Mouse (Mus musculus): ENCODE results near the gene Dnajc17. TPM values are rescaled to one million over a fixed set of nuclear protein-coding genes. Genes with fewer than 3 reads are reported as not detected.

Dnajc17 gene
- polyA plus RNA-seq, 1 experiment from 2014 or later = 23.6 TPM

GRCm38 (mm10) chr2:119240075-119240818 is 31.7 kb upstream of the Dnajc17 start:
- no peak for ATAC-seq
- H3K36me3 ChIP-seq (ENCODE audit: control insufficient read depth, insufficient read depth, low read length) = no peaks in the 10 kb centered on the region
- peaks cover 43% of the 10 kb centered on the region for H3K27me3 ChIP-seq (replicated peaks; ENCODE audit: control insufficient read depth, insufficient read depth, low read length)
- WGBS = 74% methylated on average over 4 of the region's 4 CpGs
- peaks cover 10% of the 10 kb centered on the region for H3K4me1 ChIP-seq (ENCODE audit: control insufficient read depth, insufficient read depth, low read depth, low read length)
- no peak overlapping the region for H3K9ac ChIP-seq (ENCODE audit: low read depth, low read length)
- no peak overlapping the region for H3K27ac ChIP-seq (ENCODE audit: low read depth, low read length)
- no peak overlapping the region for H3K4me3 ChIP-seq (ENCODE audit: low read length)
- no peak overlapping the region for H3K4me2 ChIP-seq (ENCODE audit: low read length)
- H3K9me3 ChIP-seq (ENCODE audit: control insufficient read depth, low read length) = no peaks in the 10 kb centered on the region

GRCm38 (mm10) chr2:119238671-119239070 is 30.1 kb upstream of the Dnajc17 start:
- peaks cover 48% of the 10 kb centered on the region for H3K27me3 ChIP-seq (replicated peaks; ENCODE audit: control insufficient read depth, insufficient read depth, low read length)
- WGBS = 74% methylated on average over 2 of the region's 2 CpGs
- no peak overlapping the region for H3K27ac ChIP-seq (ENCODE audit: low read depth, low read length)
- H3K4me3 ChIP-seq (ENCODE audit: low read length) = no peak overlapping the region
- H3K9me3 ChIP-seq (ENCODE audit: control insufficient read depth, low read length) = no peaks in the 10 kb centered on the region
- no peak overlapping the region for H3K4me2 ChIP-seq (ENCODE audit: low read length)
- ATAC-seq = no peak
- peaks cover 10% of the 10 kb centered on the region for H3K4me1 ChIP-seq (ENCODE audit: control insufficient read depth, insufficient read depth, low read depth, low read length)
- no peak overlapping the region for H3K9ac ChIP-seq (ENCODE audit: low read depth, low read length)
- no peaks in the 10 kb centered on the region for H3K36me3 ChIP-seq (ENCODE audit: control insufficient read depth, insufficient read depth, low read length)

DNA sequence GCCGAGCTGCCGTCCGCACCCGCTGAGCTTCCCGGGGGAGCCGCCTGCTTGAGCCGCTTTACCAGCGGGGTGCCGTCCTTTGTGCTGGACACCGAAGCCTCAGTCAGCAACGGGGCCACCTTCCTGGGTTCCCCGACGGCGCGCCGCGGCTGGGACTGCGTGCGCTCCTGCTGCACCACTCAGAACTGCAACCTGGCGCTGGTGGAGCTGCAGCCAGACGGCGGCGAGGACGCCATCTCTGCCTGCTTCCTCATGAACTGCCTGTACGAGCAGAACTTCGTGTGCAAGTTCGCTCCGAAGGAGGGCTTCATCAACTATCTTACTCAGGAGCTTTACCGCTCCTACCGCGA is 29.3 kb upstream of the Dnajc17 start:
- H3K9ac ChIP-seq (ENCODE audit: low read depth, low read length) = no peak overlapping the region; the same call in 1 of the 2 replicates
- peaks cover 48% of the 10 kb centered on the region for H3K27me3 ChIP-seq (replicated peaks; ENCODE audit: control insufficient read depth, insufficient read depth, low read length)
- H3K4me3 ChIP-seq (ENCODE audit: low read length) = peak overlapping the region; percentile 41
- no peak overlapping the region for H3K27ac ChIP-seq (ENCODE audit: low read depth, low read length)
- no peak for ATAC-seq
- under 1% methylated on average over 29 of the region's 31 CpGs for whole genome bisulfite sequencing
- H3K4me2 ChIP-seq (ENCODE audit: low read length) = peak overlapping the region; percentile 59
- H3K9me3 ChIP-seq (ENCODE audit: control insufficient read depth, low read length) = no peaks in the 10 kb centered on the region
- H3K4me1 ChIP-seq (ENCODE audit: control insufficient read depth, insufficient read depth, low read depth, low read length) = peaks cover 10% of the 10 kb centered on the region
- H3K36me3 ChIP-seq (ENCODE audit: control insufficient read depth, insufficient read depth, low read length) = no peaks in the 10 kb centered on the region

DNA sequence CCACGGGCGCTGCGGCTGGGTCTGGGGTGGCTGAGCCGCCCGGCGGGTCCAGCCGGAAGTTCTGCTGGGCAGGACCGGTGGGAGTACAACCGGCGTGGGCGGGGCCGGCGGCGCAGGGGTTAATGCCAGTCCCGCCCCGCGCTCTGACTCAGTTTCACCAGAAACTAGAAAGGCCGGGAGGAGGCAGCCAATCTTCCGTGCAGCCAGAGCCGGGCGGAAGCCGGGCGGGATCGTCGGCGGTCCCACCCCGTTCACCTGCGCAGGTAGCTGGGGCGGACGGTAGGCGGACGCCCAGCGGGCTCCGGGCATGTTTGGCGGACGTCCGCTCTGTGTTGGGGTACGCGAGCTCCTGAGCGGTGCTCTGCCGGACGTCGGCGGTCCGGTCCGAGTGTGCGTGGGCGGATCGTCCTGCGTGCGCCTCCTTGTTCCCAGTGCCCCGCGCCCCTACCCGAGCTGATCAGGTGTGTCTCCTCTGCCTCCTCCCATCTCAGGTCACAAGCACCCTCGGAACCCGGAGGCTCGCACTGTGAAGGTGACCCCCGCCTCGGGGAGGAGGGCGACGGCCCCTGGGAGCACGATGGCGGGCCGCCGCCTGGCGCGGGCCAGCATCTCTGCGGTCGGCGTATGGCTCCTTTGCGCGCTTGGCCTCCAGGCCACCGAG is 28.7 kb upstream of the Dnajc17 start, which contains the start of gene Spint1:
TSS of gene Spint1 (plus strand) at position 153 of the 661 bp plus-strand sequence.
- ATAC-seq = peak; percentile 37; the same call in 1 of the 2 replicates
- peaks cover 48% of the 10 kb centered on the region for H3K27me3 ChIP-seq (replicated peaks; ENCODE audit: control insufficient read depth, insufficient read depth, low read length)

DNA sequence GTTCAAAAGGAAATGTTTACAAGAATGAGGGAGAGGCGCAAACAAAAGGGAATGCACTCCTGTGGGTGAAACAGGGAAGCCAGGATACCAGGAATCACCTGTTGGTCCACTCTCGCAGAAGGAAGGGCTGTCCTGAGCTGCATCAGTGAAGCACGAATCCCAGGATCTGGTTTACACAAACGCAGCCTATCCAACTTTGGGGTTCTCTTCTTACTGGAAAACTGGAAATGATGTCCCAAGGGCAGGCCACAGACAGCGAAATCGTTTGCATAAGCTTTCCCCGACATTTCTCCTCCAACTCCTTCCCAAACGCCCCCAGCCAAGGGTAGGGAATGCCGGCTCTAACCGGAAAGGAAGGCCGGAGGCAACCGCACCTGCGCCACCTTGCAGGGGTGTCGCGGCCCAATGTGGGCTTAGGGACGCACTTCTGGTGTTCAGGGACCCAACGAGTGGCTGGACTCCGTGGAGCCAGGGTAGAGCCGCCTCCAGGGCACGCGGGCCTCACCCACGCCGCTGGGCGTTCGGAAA is 28.2 kb upstream of the Dnajc17 start:
- Histone ChIP-seq H3K4me3 (ENCODE audit: low read length) (peak overlapping the region; percentile 41), H3K27me3 (replicated peaks; ENCODE audit: control insufficient read depth, insufficient read depth, low read length) (peaks cover 48% of the 10 kb centered on the region), H3K9me3 (ENCODE audit: control insufficient read depth, low read length) (no peaks in the 10 kb centered on the region), H3K27ac (ENCODE audit: low read depth, low read length) (no peak overlapping the region), H3K4me2 (ENCODE audit: low read length) (peak overlapping the region; percentile 59), H3K9ac (ENCODE audit: low read depth, low read length) (peak overlapping the region; percentile 39; the same call in 1 of the 2 replicates), H3K36me3 (ENCODE audit: control insufficient read depth, insufficient read depth, low read length) (no peaks in the 10 kb centered on the region), H3K4me1 (ENCODE audit: control insufficient read depth, insufficient read depth, low read depth, low read length) (peaks cover 10% of the 10 kb centered on the region)
- no peak for ATAC-seq
- 6% methylated on average over 25 of the region's 25 CpGs for WGBS

More for the DNA sequence above, 28.7 kb upstream of the Dnajc17 start, which contains the start of gene Spint1:
- 0% methylated on average over 49 of the region's 73 CpGs for WGBS
- no peaks in the 10 kb centered on the region for H3K36me3 ChIP-seq (ENCODE audit: control insufficient read depth, insufficient read depth, low read length)
- H3K4me2 ChIP-seq (ENCODE audit: low read length) = peak within 1 kb of the TSS; percentile 59
- peaks cover 10% of the 10 kb centered on the region for H3K4me1 ChIP-seq (ENCODE audit: control insufficient read depth, insufficient read depth, low read depth, low read length)
- peak within 1 kb of the TSS; percentile 39 for H3K9ac ChIP-seq (ENCODE audit: low read depth, low read length)
- H3K4me3 ChIP-seq (ENCODE audit: low read length) = peak within 1 kb of the TSS; percentile 41
- no peaks in the 10 kb centered on the region for H3K9me3 ChIP-seq (ENCODE audit: control insufficient read depth, low read length)
- no peak within 1 kb of the TSS for H3K27ac ChIP-seq (ENCODE audit: low read depth, low read length)

DNA sequence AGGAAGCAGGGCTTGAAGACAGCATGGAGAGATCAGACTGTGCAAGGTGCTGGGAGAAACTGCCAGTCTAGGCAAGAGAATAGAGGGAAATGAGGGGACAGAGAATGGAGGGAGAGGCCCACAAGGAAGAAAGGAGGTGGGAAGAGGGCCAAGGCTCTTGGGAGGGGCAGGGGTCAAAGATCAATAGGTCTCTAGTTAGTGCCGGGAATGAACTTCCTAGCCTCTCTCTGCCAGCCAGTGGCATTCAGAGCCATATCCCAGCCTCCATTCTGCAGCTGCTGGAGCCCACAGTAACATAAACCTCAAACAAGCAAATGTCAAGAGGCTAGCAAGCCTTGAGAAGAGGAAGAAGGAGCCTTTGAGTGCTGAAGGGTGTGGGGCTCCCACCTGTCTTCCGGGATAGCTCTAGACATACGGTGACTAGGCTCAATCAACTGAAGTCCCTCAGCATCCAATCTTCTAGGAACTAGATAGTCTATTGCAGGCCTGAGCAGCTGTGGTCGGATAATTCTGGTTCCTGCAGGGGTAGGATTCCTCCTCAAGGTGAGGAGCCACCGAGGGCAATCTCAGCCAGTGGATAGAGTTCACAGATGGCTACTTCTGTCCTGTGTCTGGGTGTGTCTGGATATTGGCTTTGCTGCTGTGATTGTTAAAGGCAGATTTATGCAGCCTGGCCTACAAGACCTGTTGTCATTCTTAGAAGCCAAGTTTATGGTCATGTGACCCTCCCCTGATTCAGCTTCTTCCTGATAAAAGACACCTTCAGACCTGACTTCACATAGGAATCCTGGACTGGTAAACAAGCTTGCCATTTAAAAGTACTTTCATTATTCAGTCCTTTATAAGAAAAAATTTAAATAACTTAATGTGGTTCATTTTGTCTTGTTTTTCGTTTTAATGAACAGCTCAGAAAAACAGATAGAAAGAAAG is 21.4 kb upstream of the Dnajc17 start, which contains the start of gene Ppp1r14d:
TSS of gene Ppp1r14d (minus strand) at position 132 of the 930 bp plus-strand sequence.
- Histone ChIP-seq H3K9me3 (ENCODE audit: control insufficient read depth, low read length) (no peaks in the 10 kb centered on the region), H3K4me2 (ENCODE audit: low read length) (no peak within 1 kb of the TSS), H3K4me1 (ENCODE audit: control insufficient read depth, insufficient read depth, low read depth, low read length) (no peaks in the 10 kb centered on the region), H3K4me3 (ENCODE audit: low read length) (no peak within 1 kb of the TSS), H3K9ac (ENCODE audit: low read depth, low read length) (no peak within 1 kb of the TSS), H3K36me3 (ENCODE audit: control insufficient read depth, insufficient read depth, low read length) (no peaks in the 10 kb centered on the region), H3K27ac (ENCODE audit: low read depth, low read length) (no peak within 1 kb of the TSS), H3K27me3 (replicated peaks; ENCODE audit: control insufficient read depth, insufficient read depth, low read length) (peaks cover 5% of the 10 kb centered on the region; the same call in 1 of the 2 replicates)
- WGBS = 78% methylated on average over 6 of the region's 6 CpGs
- ATAC-seq = no peak

DNA sequence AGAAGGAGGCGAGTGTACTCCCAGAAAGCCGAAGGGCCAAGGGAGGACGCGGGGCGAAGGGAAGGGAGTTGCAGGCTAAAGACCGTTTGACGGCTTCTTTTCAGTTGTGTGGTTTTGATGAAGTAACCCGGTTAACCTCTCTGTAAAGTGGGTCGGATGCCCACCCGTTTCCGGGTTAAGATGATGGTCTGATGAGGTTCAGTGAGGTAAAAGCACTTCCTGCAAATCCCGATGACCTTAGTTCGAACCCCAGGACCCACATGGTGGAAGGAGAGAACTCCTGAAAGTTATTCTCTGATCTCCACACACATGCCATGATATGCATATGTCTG is 547 bp upstream of the Dnajc17 start:
- no peaks in the 10 kb centered on the region for H3K27me3 ChIP-seq (replicated peaks; ENCODE audit: control insufficient read depth, insufficient read depth, low read length)
- peaks cover 18% of the 10 kb centered on the region for H3K36me3 ChIP-seq (ENCODE audit: control insufficient read depth, insufficient read depth, low read length)
- WGBS = 2% methylated on average over 13 of the region's 13 CpGs
- H3K4me1 ChIP-seq (ENCODE audit: control insufficient read depth, insufficient read depth, low read depth, low read length) = peaks cover 10% of the 10 kb centered on the region
- peak overlapping the region; percentile 73 for H3K27ac ChIP-seq (ENCODE audit: low read depth, low read length)
- ATAC-seq = no peak; the same call in 1 of the 2 replicates
- H3K4me2 ChIP-seq (ENCODE audit: low read length) = peak overlapping the region; percentile 72
- H3K9ac ChIP-seq (ENCODE audit: low read depth, low read length) = peak overlapping the region; percentile 83
- H3K9me3 ChIP-seq (ENCODE audit: control insufficient read depth, low read length) = no peaks in the 10 kb centered on the region
- H3K4me3 ChIP-seq (ENCODE audit: low read length) = peak overlapping the region; percentile 73

DNA sequence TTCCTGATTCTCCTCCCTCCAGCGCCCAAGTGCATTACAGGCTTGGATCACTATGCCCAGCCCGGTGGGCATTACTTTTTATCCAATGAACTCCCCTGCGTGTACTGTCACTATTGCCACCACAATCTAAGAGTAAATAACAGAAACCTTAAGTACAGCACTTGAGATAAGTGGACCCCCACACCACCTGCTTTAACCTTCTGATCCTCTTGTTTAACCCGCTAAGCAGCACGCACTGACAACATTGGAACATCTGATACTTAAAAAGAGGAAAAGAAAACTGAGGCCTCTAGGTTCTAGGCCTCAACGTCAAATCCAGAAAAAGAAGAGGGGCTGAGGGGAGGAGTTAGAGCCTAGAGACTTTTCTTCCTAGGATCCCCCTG is 643 bp downstream of the Dnajc17 start:
- peaks cover 15% of the 10 kb centered on the region for H3K36me3 ChIP-seq (ENCODE audit: control insufficient read depth, insufficient read depth, low read length)
- no peaks in the 10 kb centered on the region for H3K9me3 ChIP-seq (ENCODE audit: control insufficient read depth, low read length)
- ATAC-seq = no peak
- peak overlapping the region; percentile 60 for H3K4me2 ChIP-seq (ENCODE audit: low read length)
- peaks cover 10% of the 10 kb centered on the region for H3K4me1 ChIP-seq (ENCODE audit: control insufficient read depth, insufficient read depth, low read depth, low read length)
- peak overlapping the region; percentile 72 for H3K27ac ChIP-seq (ENCODE audit: low read depth, low read length)
- H3K9ac ChIP-seq (ENCODE audit: low read depth, low read length) = peak overlapping the region; percentile 72
- WGBS = 27% methylated on average over 6 of the region's 6 CpGs
- H3K4me3 ChIP-seq (ENCODE audit: low read length) = peak overlapping the region; percentile 73
- no peaks in the 10 kb centered on the region for H3K27me3 ChIP-seq (replicated peaks; ENCODE audit: control insufficient read depth, insufficient read depth, low read length)

All from hindbrain, embryonic 16.5 days (tissue).